Comparison of ENCODE assay signal across 9 mouse cellular contexts in the genomic region with DNA sequence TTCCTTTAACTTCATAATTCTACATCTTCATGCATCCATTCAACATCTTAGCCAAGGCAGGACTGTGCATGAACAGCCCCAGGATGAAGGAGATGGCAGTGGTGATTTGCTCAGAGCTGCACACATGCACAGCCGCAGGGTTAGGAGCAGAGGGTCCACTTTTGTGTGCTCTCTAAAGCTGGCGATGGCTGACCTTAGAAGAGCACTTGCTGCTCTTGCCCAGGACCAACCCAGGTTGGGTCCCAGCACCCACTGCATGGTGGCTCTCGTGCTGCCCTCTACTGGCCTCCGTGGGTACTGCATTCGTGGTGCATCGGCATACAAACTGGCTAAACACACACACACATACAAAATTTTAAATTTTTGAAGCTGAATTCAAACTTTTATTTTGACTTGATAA.
DNase-seq lines count a peak whose midpoint lies in the region; ATAC-seq and TF ChIP-seq lines count a peak whose summit lies in the region.
"Had no signal": no experiment of that assay in that cellular context is flagged by ENCODE, and none has a peak within 500 bp of the region (broad histone marks: within the 10 kb centered on the region; RNA-seq: fewer than 3 reads in every experiment).

No protein-coding gene starts in this region.

- H3K27me3 ChIP-seq in heart, embryonic 11.5 days (ENCODE audit: control insufficient read depth, insufficient read depth, low read length) = no peaks in the 10 kb centered on the region
- no peaks in the 10 kb centered on the region for H3K27me3 ChIP-seq in limb, embryonic 10.5 days (ENCODE audit: low read depth, poor library complexity, severe bottlenecking)
- H3K27me3 ChIP-seq in midbrain, embryonic 16.5 days (ENCODE audit: control insufficient read depth, insufficient read depth, low read depth, low read length) = no peaks in the 10 kb centered on the region
- H3K27me3 ChIP-seq in stomach, embryonic 14.5 days (ENCODE audit: control insufficient read depth, insufficient read depth, low read length) = no peaks in the 10 kb centered on the region

- no peak overlapping the region for H3K9ac ChIP-seq in heart, embryonic 11.5 days (ENCODE audit: low read depth, low read length)
- no peak overlapping the region for H3K9ac ChIP-seq in midbrain, embryonic 16.5 days (ENCODE audit: low read depth, low read length)
- H3K9ac ChIP-seq in stomach, embryonic 14.5 days (replicated peaks; ENCODE audit: low read depth, low read length) = no peak overlapping the region

- H3K4me1 ChIP-seq in heart, embryonic 11.5 days (ENCODE audit: control insufficient read depth, insufficient read depth, low read length) = no peaks in the 10 kb centered on the region
- H3K4me1 ChIP-seq in embryonic fibroblast, embryonic 13.5 days (ENCODE audit: control insufficient read depth, insufficient read depth, low read length) = no peaks in the 10 kb centered on the region
- H3K4me1 ChIP-seq in limb, embryonic 10.5 days = no peaks in the 10 kb centered on the region
- no peaks in the 10 kb centered on the region for H3K4me1 ChIP-seq in midbrain, embryonic 16.5 days (ENCODE audit: control insufficient read depth, insufficient read depth, low read length)
- no peaks in the 10 kb centered on the region for H3K4me1 ChIP-seq in stomach, embryonic 14.5 days (ENCODE audit: control insufficient read depth, insufficient read depth, low read length)

- H3K4me2 ChIP-seq in heart, embryonic 11.5 days = no peak overlapping the region
- no peak overlapping the region for H3K4me2 ChIP-seq in midbrain, embryonic 16.5 days (ENCODE audit: low read length)
- no peak overlapping the region for H3K4me2 ChIP-seq in stomach, embryonic 14.5 days (replicated peaks; ENCODE audit: low read depth, low read length)

- no peak for ATAC-seq in heart, embryonic 11.5 days (replicated peaks; ENCODE audit: insufficient number of reproducible peaks, low FRiP score, low TSS enrichment)
- ATAC-seq in midbrain, embryonic 16.5 days = peak; percentile 54
- ATAC-seq in stomach, embryonic 14.5 days (ENCODE audit: insufficient number of reproducible peaks, insufficient read depth, low FRiP score, low read depth) = 0 out of 2 replicates have a peak, but pooled peaks have one; percentile 18

- H3K27ac ChIP-seq in heart, embryonic 11.5 days (ENCODE audit: low read depth, low read length) = no peak overlapping the region
- no peak overlapping the region for H3K27ac ChIP-seq in embryonic fibroblast, embryonic 13.5 days (ENCODE audit: insufficient read depth, low read length)
- no peak overlapping the region for H3K27ac ChIP-seq in limb, embryonic 10.5 days
- H3K27ac ChIP-seq in midbrain, embryonic 16.5 days (ENCODE audit: low read length) = no peak overlapping the region
- H3K27ac ChIP-seq in stomach, embryonic 14.5 days (ENCODE audit: low read length) = no peak overlapping the region
- H3K27ac ChIP-seq: macrophage had no signal

- peak; percentile 38 to 88 for DNase-seq in heart, adult 18-20 months
- peak; percentile 38 to 44 for DNase-seq in adrenal gland, postnatal 4 days (ENCODE audit: low spot score in 2 of 2)
- peak; percentile 20 for DNase-seq in hindlimb bud, embryonic 11.5 days (ENCODE audit: extremely low spot score, low read depth, low spot score)
- peak; percentile 87 for DNase-seq in limb, embryonic 10.5 days (ENCODE audit: low spot score)

- H3K4me3 ChIP-seq in heart, embryonic 11.5 days (ENCODE audit: low read depth, low read length) = no peak overlapping the region
- H3K4me3 ChIP-seq in embryonic fibroblast, embryonic 13.5 days (ENCODE audit: insufficient read depth, low read length) = no peak overlapping the region
- H3K4me3 ChIP-seq in limb, embryonic 10.5 days = no peak overlapping the region
- H3K4me3 ChIP-seq in midbrain, embryonic 16.5 days (ENCODE audit: low read depth, low read length) = no peak overlapping the region
- no peak overlapping the region for H3K4me3 ChIP-seq in stomach, embryonic 14.5 days (ENCODE audit: low read depth, low read length)

- H3K36me3 ChIP-seq in heart, embryonic 11.5 days (ENCODE audit: control insufficient read depth, insufficient read depth, low read length) = peaks cover 82% of the 10 kb centered on the region
- peaks cover 100% of the 10 kb centered on the region for H3K36me3 ChIP-seq in limb, embryonic 10.5 days
- peaks cover 79% of the 10 kb centered on the region for H3K36me3 ChIP-seq in midbrain, embryonic 16.5 days (ENCODE audit: control insufficient read depth, insufficient read depth, low read length)
- H3K36me3 ChIP-seq in stomach, embryonic 14.5 days (ENCODE audit: control insufficient read depth, insufficient read depth, low read length) = peaks cover 90% of the 10 kb centered on the region

- no peaks in the 10 kb centered on the region for H3K9me3 ChIP-seq in heart, embryonic 11.5 days (replicated peaks; ENCODE audit: control insufficient read depth, low read length)
- H3K9me3 ChIP-seq in limb, embryonic 10.5 days (replicated peaks) = no peaks in the 10 kb centered on the region
- no peaks in the 10 kb centered on the region for H3K9me3 ChIP-seq in midbrain, embryonic 16.5 days (replicated peaks; ENCODE audit: control insufficient read depth, low read length, poor library complexity, severe bottlenecking)
- no peaks in the 10 kb centered on the region for H3K9me3 ChIP-seq in stomach, embryonic 14.5 days (ENCODE audit: control insufficient read depth, low read depth, low read length)

- 37% methylated on average over 6 of the region's 6 CpGs for WGBS in heart, embryonic 11.5 days (ENCODE audit: insufficient replicate concordance)
- 36% methylated on average over 6 of the region's 6 CpGs for WGBS in limb, embryonic 10.5 days
- WGBS in midbrain, embryonic 16.5 days = 45% methylated on average over 6 of the region's 6 CpGs
- whole genome bisulfite sequencing in stomach, embryonic 14.5 days = 40% methylated on average over 6 of the region's 6 CpGs

- peak; percentile 98 for TF ChIP-seq CTCF in embryonic fibroblast, embryonic 13.5 days (IDR thresholded peaks at IDR 0.05; ENCODE audit: borderline replicate concordance, insufficient read depth, low read length)

- no peak for TF ChIP-seq POLR2A in embryonic fibroblast, embryonic 13.5 days (IDR thresholded peaks at IDR 0.05; ENCODE audit: low read depth, low read length)

Comparison
In these comparisons a context has a peak if more than half of its experiments do, and no peak if none do; other contexts are left out.
1. DNase-seq: peak in every context shown above with its lines; median percentile 87 in limb, embryonic 10.5 days; 63 in heart, adult 18-20 months; 41 in adrenal gland, postnatal 4 days; 20 in hindlimb bud, embryonic 11.5 days.